Comparison of ENCODE assay signal across 12 mouse cellular contexts in genomic region chr2:3089274-3089673, GRCm38 (mm10). TPM values are rescaled to one million over a fixed set of nuclear protein-coding genes. Genes with fewer than 3 reads are reported as not detected.
DNase-seq lines count a peak whose midpoint lies in the region; ATAC-seq and TF ChIP-seq lines count a peak whose summit lies in the region.
"Had no signal": no experiment of that assay in that cellular context is flagged by ENCODE, and none has a peak within 500 bp of the region (broad histone marks: within the 10 kb centered on the region; RNA-seq: fewer than 3 reads in every experiment).

No protein-coding gene starts in this region.

- H3K4me1 ChIP-seq in hindbrain, embryonic 11.5 days (replicated peaks; ENCODE audit: control insufficient read depth, insufficient read depth, low read length), result no peaks in the 10 kb centered on the region
- no peaks in the 10 kb centered on the region for H3K4me1 ChIP-seq in hindbrain, embryonic 12.5 days
- H3K4me1 ChIP-seq in lung, postnatal 0 days (ENCODE audit: insufficient read depth, low read depth, low read length), result no peaks in the 10 kb centered on the region
- H3K4me1 ChIP-seq: embryonic facial prominence, embryonic 12.5 days had no signal

- ATAC-seq in hindbrain, embryonic 11.5 days (ENCODE audit: low FRiP score), result no peak
- ATAC-seq in hindbrain, embryonic 12.5 days (ENCODE audit: low FRiP score), result no peak
- ATAC-seq in lung, postnatal 0 days, result no peak
- ATAC-seq: activated CD4-positive, CD25-positive, alpha-beta regulatory T cell, adult 4 months had no signal

- no peak overlapping the region for H3K4me3 ChIP-seq in hindbrain, embryonic 11.5 days (ENCODE audit: low read depth, low read length)
- no peak overlapping the region for H3K4me3 ChIP-seq in hindbrain, embryonic 12.5 days
- H3K4me3 ChIP-seq in lung, postnatal 0 days (ENCODE audit: low read depth, low read length), result no peak overlapping the region
- H3K4me3 ChIP-seq: embryonic facial prominence, embryonic 12.5 days had no signal

- H3K9me3 ChIP-seq in hindbrain, embryonic 11.5 days (ENCODE audit: control insufficient read depth, low read length), result no peaks in the 10 kb centered on the region; the same call in 1 of the 2 replicates
- H3K9me3 ChIP-seq in hindbrain, embryonic 12.5 days (replicated peaks), result no peaks in the 10 kb centered on the region
- no peaks in the 10 kb centered on the region for H3K9me3 ChIP-seq in lung, postnatal 0 days (ENCODE audit: low read length)
- H3K9me3 ChIP-seq: embryonic facial prominence, embryonic 12.5 days had no signal

- 20% methylated on average over 1 of the region's 1 CpGs for WGBS in hindbrain, embryonic 11.5 days
- WGBS in hindbrain, embryonic 12.5 days, result 30% methylated on average over 1 of the region's 1 CpGs
- WGBS in lung, postnatal 0 days, result 23% methylated on average over 1 of the region's 1 CpGs

- no peak overlapping the region for H3K4me2 ChIP-seq in hindbrain, embryonic 11.5 days (replicated peaks; ENCODE audit: low read depth, low read length)
- H3K4me2 ChIP-seq in hindbrain, embryonic 12.5 days (replicated peaks), result no peak overlapping the region
- no peak overlapping the region for H3K4me2 ChIP-seq in lung, postnatal 0 days (replicated peaks; ENCODE audit: low read depth, low read length)
- H3K4me2 ChIP-seq: embryonic facial prominence, embryonic 12.5 days; midbrain, embryonic 11.5 days had no signal

- no peaks in the 10 kb centered on the region for H3K27me3 ChIP-seq in hindbrain, embryonic 11.5 days (ENCODE audit: control insufficient read depth, insufficient read depth, low read length)
- H3K27me3 ChIP-seq in hindbrain, embryonic 12.5 days, result no peaks in the 10 kb centered on the region
- no peaks in the 10 kb centered on the region for H3K27me3 ChIP-seq in lung, postnatal 0 days (replicated peaks; ENCODE audit: insufficient read depth, low read length)
- H3K27me3 ChIP-seq: embryonic facial prominence, embryonic 12.5 days had no signal

- peak; percentile 71 for TF ChIP-seq CTCF in lung, postnatal 0 days (IDR thresholded peaks at IDR 0.05)

- no peak overlapping the region for H3K27ac ChIP-seq in hindbrain, embryonic 11.5 days (ENCODE audit: low read depth, low read length)
- no peak overlapping the region for H3K27ac ChIP-seq in hindbrain, embryonic 12.5 days
- H3K27ac ChIP-seq in lung, postnatal 0 days (ENCODE audit: low read length), result no peak overlapping the region
- H3K27ac ChIP-seq: embryonic facial prominence, embryonic 12.5 days had no signal

- no peaks in the 10 kb centered on the region for H3K36me3 ChIP-seq in hindbrain, embryonic 11.5 days (ENCODE audit: control insufficient read depth, insufficient read depth, low read length)
- no peaks in the 10 kb centered on the region for H3K36me3 ChIP-seq in hindbrain, embryonic 12.5 days
- H3K36me3 ChIP-seq in lung, postnatal 0 days (ENCODE audit: insufficient read depth, low read length), result no peaks in the 10 kb centered on the region
- H3K36me3 ChIP-seq: embryonic facial prominence, embryonic 12.5 days had no signal

- DNase-seq in adrenal gland, postnatal 14 days, result peak; percentile 19
- DNase-seq in adrenal gland, adult 8-10 months, result no peak
- peak; percentile 8 for DNase-seq in hindbrain, embryonic 11.5 days (ENCODE audit: low spot score)
- peak; percentile 47 for DNase-seq in lung, postnatal 0 days (ENCODE audit: low spot score)
- DNase-seq in lung, adult 18-20 months, result no peak
- DNase-seq in thymus, postnatal 0 days (ENCODE audit: low spot score), result no peak
- DNase-seq in frontal cortex, postnatal 14 days (ENCODE audit: low spot score in 2 of 2), result no peak
- DNase-seq: B cell, adult 2 months had no signal

- H3K9ac ChIP-seq in hindbrain, embryonic 11.5 days (ENCODE audit: low read depth, low read length), result no peak overlapping the region
- H3K9ac ChIP-seq in hindbrain, embryonic 12.5 days, result no peak overlapping the region
- H3K9ac ChIP-seq in lung, postnatal 0 days (replicated peaks; ENCODE audit: low read depth), result no peak overlapping the region
- H3K9ac ChIP-seq: embryonic facial prominence, embryonic 12.5 days had no signal

- TF ChIP-seq EP300 in lung, postnatal 0 days (IDR thresholded peaks at IDR 0.05), result no peak

RNA-seq across cellular contexts. Expression of gene Fam171a1, which starts 24.8 kb away (rescaled TPM):
- 25.3 and 27.4 TPM in 2 replicates for total RNA-seq in adrenal gland, postnatal 14 days (2021)
- 10 to 100 TPM; 27.0 to 39.4 (median 35.4) TPM for total RNA-seq in adrenal gland, adult 8-10 months (2022)
- 41.4 and 44.2 TPM in 2 replicates for polyA plus RNA-seq in hindbrain, embryonic 11.5 days (2014; fragmentation: Nextera tagmentation; extraction: Ambion mirVana)
- polyA plus RNA-seq in hindbrain, embryonic 12.5 days (2016; fragmentation: Nextera tagmentation; extraction: Ambion mirVana), result 56.2 and 57.0 TPM in 2 replicates
- polyA plus RNA-seq in lung, postnatal 0 days (2015; fragmentation: Nextera tagmentation; extraction: Ambion mirVana), result 39.6 and 44.7 TPM in 2 replicates
- 3.4 and 3.9 TPM in 2 replicates for polyA plus RNA-seq in thymus, postnatal 0 days (2015; fragmentation: Nextera tagmentation; extraction: Ambion mirVana)
- polyA plus RNA-seq: activated CD4-positive, CD25-positive, alpha-beta regulatory T cell, adult 4 months had no signal

Comparison
In these comparisons a context has a peak if more than half of its experiments do, and no peak if none do; other contexts are left out.
1. DNase-seq: peak in adrenal gland, postnatal 14 days (single experiment), hindbrain, embryonic 11.5 days (single experiment) and lung, postnatal 0 days (single experiment); none in adrenal gland, adult 8-10 months (single experiment), lung, adult 18-20 months (0 of 2), thymus, postnatal 0 days (single experiment) and frontal cortex, postnatal 14 days (0 of 2).